Mouse (Mus musculus): ENCODE measurements around the gene Pkp1. TPM values are rescaled to one million over a fixed set of nuclear protein-coding genes. Genes with fewer than 3 reads are reported as not detected.

Gene Pkp1
- polyA plus RNA-seq, 1 experiment from 2014 or later, result 5.7 TPM

GRCm38 (mm10) chr1:135877248-135877647 lies 41.8 kb downstream of the Pkp1 start:
- Histone ChIP-seq H3K4me2 (replicated peaks; ENCODE audit: low read depth, low read length) (no peak overlapping the region), H3K36me3 (ENCODE audit: control insufficient read depth, insufficient read depth, low read length) (no peaks in the 10 kb centered on the region), H3K4me3 (ENCODE audit: low read depth, low read length) (no peak overlapping the region), H3K9ac (replicated peaks; ENCODE audit: low read depth, low read length) (no peak overlapping the region), H3K27ac (ENCODE audit: low read length) (no peak overlapping the region), H3K27me3 (ENCODE audit: control insufficient read depth, insufficient read depth, low read length) (no peaks in the 10 kb centered on the region), H3K4me1 (ENCODE audit: control insufficient read depth, insufficient read depth, low read length) (no peaks in the 10 kb centered on the region), H3K9me3 (ENCODE audit: control insufficient read depth, low read depth, low read length) (no peaks in the 10 kb centered on the region)
- ATAC-seq (ENCODE audit: insufficient number of reproducible peaks, insufficient read depth, low FRiP score, low read depth), result no peak
- WGBS, result 68% methylated on average over 2 of the region's 2 CpGs

GRCm38 (mm10) chr1:135872991-135873390 lies 46.0 kb downstream of the Pkp1 start:
- H3K27me3 ChIP-seq (ENCODE audit: control insufficient read depth, insufficient read depth, low read length), result no peaks in the 10 kb centered on the region

GRCm38 (mm10) chr1:135868570-135868969 lies 50.4 kb downstream of the Pkp1 start:
- no peaks in the 10 kb centered on the region for H3K27me3 ChIP-seq (ENCODE audit: control insufficient read depth, insufficient read depth, low read length)
- ATAC-seq (ENCODE audit: insufficient number of reproducible peaks, insufficient read depth, low FRiP score, low read depth), result no peak
- no peak overlapping the region for H3K4me3 ChIP-seq (ENCODE audit: low read depth, low read length)
- H3K27ac ChIP-seq (ENCODE audit: low read length), result no peak overlapping the region
- H3K4me2 ChIP-seq (replicated peaks; ENCODE audit: low read depth, low read length), result no peak overlapping the region
- 91% methylated on average over 6 of the region's 6 CpGs for WGBS
- no peaks in the 10 kb centered on the region for H3K9me3 ChIP-seq (ENCODE audit: control insufficient read depth, low read depth, low read length)
- no peaks in the 10 kb centered on the region for H3K4me1 ChIP-seq (ENCODE audit: control insufficient read depth, insufficient read depth, low read length)
- H3K9ac ChIP-seq (replicated peaks; ENCODE audit: low read depth, low read length), result no peak overlapping the region
- H3K36me3 ChIP-seq (ENCODE audit: control insufficient read depth, insufficient read depth, low read length), result no peaks in the 10 kb centered on the region

More at GRCm38 (mm10) chr1:135872991-135873390, 46.0 kb downstream of the Pkp1 start:
- H3K9me3 ChIP-seq (ENCODE audit: control insufficient read depth, low read depth, low read length), result no peaks in the 10 kb centered on the region
- WGBS, result 87% methylated on average over 4 of the region's 4 CpGs
- no peak overlapping the region for H3K4me3 ChIP-seq (ENCODE audit: low read depth, low read length)
- no peak overlapping the region for H3K9ac ChIP-seq (replicated peaks; ENCODE audit: low read depth, low read length)
- no peak overlapping the region for H3K27ac ChIP-seq (ENCODE audit: low read length)
- H3K36me3 ChIP-seq (ENCODE audit: control insufficient read depth, insufficient read depth, low read length), result no peaks in the 10 kb centered on the region
- no peak overlapping the region for H3K4me2 ChIP-seq (replicated peaks; ENCODE audit: low read depth, low read length)
- no peaks in the 10 kb centered on the region for H3K4me1 ChIP-seq (ENCODE audit: control insufficient read depth, insufficient read depth, low read length)
- no peak for ATAC-seq (ENCODE audit: insufficient number of reproducible peaks, insufficient read depth, low FRiP score, low read depth)

GRCm38 (mm10) chr1:135865518-135866194 lies 53.4 kb downstream of the Pkp1 start:
- H3K4me3 ChIP-seq (ENCODE audit: low read depth, low read length), result no peak overlapping the region
- H3K27me3 ChIP-seq (ENCODE audit: control insufficient read depth, insufficient read depth, low read length), result no peaks in the 10 kb centered on the region
- H3K4me1 ChIP-seq (ENCODE audit: control insufficient read depth, insufficient read depth, low read length), result no peaks in the 10 kb centered on the region
- H3K9me3 ChIP-seq (ENCODE audit: control insufficient read depth, low read depth, low read length), result no peaks in the 10 kb centered on the region
- H3K4me2 ChIP-seq (replicated peaks; ENCODE audit: low read depth, low read length), result no peak overlapping the region
- H3K9ac ChIP-seq (replicated peaks; ENCODE audit: low read depth, low read length), result no peak overlapping the region
- peak; percentile 80; the same call in 1 of the 2 replicates for ATAC-seq (ENCODE audit: insufficient number of reproducible peaks, insufficient read depth, low FRiP score, low read depth)
- no peaks in the 10 kb centered on the region for H3K36me3 ChIP-seq (ENCODE audit: control insufficient read depth, insufficient read depth, low read length)
- H3K27ac ChIP-seq (ENCODE audit: low read length), result no peak overlapping the region
- 47% methylated on average over 19 of the region's 19 CpGs for WGBS

GRCm38 (mm10) chr1:135864830-135865229 lies 54.2 kb downstream of the Pkp1 start:
- no peak for ATAC-seq (ENCODE audit: insufficient number of reproducible peaks, insufficient read depth, low FRiP score, low read depth)
- Histone ChIP-seq H3K4me1 (ENCODE audit: control insufficient read depth, insufficient read depth, low read length) (no peaks in the 10 kb centered on the region), H3K36me3 (ENCODE audit: control insufficient read depth, insufficient read depth, low read length) (no peaks in the 10 kb centered on the region), H3K9ac (replicated peaks; ENCODE audit: low read depth, low read length) (no peak overlapping the region), H3K27me3 (ENCODE audit: control insufficient read depth, insufficient read depth, low read length) (no peaks in the 10 kb centered on the region), H3K4me2 (replicated peaks; ENCODE audit: low read depth, low read length) (no peak overlapping the region), H3K4me3 (ENCODE audit: low read depth, low read length) (no peak overlapping the region), H3K9me3 (ENCODE audit: control insufficient read depth, low read depth, low read length) (no peaks in the 10 kb centered on the region), H3K27ac (ENCODE audit: low read length) (no peak overlapping the region)
- 84% methylated on average over 6 of the region's 6 CpGs for WGBS

- 70% methylated on average over 9 of the region's 9 CpGs for WGBS
- Histone ChIP-seq H3K36me3 (ENCODE audit: control insufficient read depth, insufficient read depth, low read length) (no peaks in the 10 kb centered on the region), H3K27me3 (ENCODE audit: control insufficient read depth, insufficient read depth, low read length) (no peaks in the 10 kb centered on the region), H3K4me3 (ENCODE audit: low read depth, low read length) (no peak overlapping the region), H3K4me2 (replicated peaks; ENCODE audit: low read depth, low read length) (no peak overlapping the region), H3K9me3 (ENCODE audit: control insufficient read depth, low read depth, low read length) (no peaks in the 10 kb centered on the region), H3K9ac (replicated peaks; ENCODE audit: low read depth, low read length) (no peak overlapping the region), H3K27ac (ENCODE audit: low read length) (no peak overlapping the region), H3K4me1 (ENCODE audit: control insufficient read depth, insufficient read depth, low read length) (no peaks in the 10 kb centered on the region)
- ATAC-seq (ENCODE audit: insufficient number of reproducible peaks, insufficient read depth, low FRiP score, low read depth), result no peak
Observed at GRCm38 (mm10) chr1:135863786-135864335, 55.1 kb downstream of the Pkp1 start.

GRCm38 (mm10) chr1:135862561-135862960 lies 56.4 kb downstream of the Pkp1 start:
- H3K27me3 ChIP-seq (ENCODE audit: control insufficient read depth, insufficient read depth, low read length), result no peaks in the 10 kb centered on the region
- ATAC-seq (ENCODE audit: insufficient number of reproducible peaks, insufficient read depth, low FRiP score, low read depth), result no peak
- H3K27ac ChIP-seq (ENCODE audit: low read length), result no peak overlapping the region
- H3K9ac ChIP-seq (replicated peaks; ENCODE audit: low read depth, low read length), result no peak overlapping the region
- no peak overlapping the region for H3K4me2 ChIP-seq (replicated peaks; ENCODE audit: low read depth, low read length)
- no peaks in the 10 kb centered on the region for H3K9me3 ChIP-seq (ENCODE audit: control insufficient read depth, low read depth, low read length)
- no peaks in the 10 kb centered on the region for H3K36me3 ChIP-seq (ENCODE audit: control insufficient read depth, insufficient read depth, low read length)
- 82% methylated on average over 5 of the region's 5 CpGs for WGBS
- no peaks in the 10 kb centered on the region for H3K4me1 ChIP-seq (ENCODE audit: control insufficient read depth, insufficient read depth, low read length)
- no peak overlapping the region for H3K4me3 ChIP-seq (ENCODE audit: low read depth, low read length)

- H3K27ac ChIP-seq (ENCODE audit: low read length), result no peak overlapping the region
- H3K4me3 ChIP-seq (ENCODE audit: low read depth, low read length), result no peak overlapping the region
- 58% methylated on average over 9 of the region's 9 CpGs for WGBS
- no peak overlapping the region for H3K9ac ChIP-seq (replicated peaks; ENCODE audit: low read depth, low read length)
- H3K4me1 ChIP-seq (ENCODE audit: control insufficient read depth, insufficient read depth, low read length), result no peaks in the 10 kb centered on the region
- no peaks in the 10 kb centered on the region for H3K36me3 ChIP-seq (ENCODE audit: control insufficient read depth, insufficient read depth, low read length)
- H3K4me2 ChIP-seq (replicated peaks; ENCODE audit: low read depth, low read length), result no peak overlapping the region
- H3K9me3 ChIP-seq (ENCODE audit: control insufficient read depth, low read depth, low read length), result no peaks in the 10 kb centered on the region
- ATAC-seq (ENCODE audit: insufficient number of reproducible peaks, insufficient read depth, low FRiP score, low read depth), result no peak
- H3K27me3 ChIP-seq (ENCODE audit: control insufficient read depth, insufficient read depth, low read length), result no peaks in the 10 kb centered on the region
Observed at GRCm38 (mm10) chr1:135861980-135862552, 56.9 kb downstream of the Pkp1 start.
